Mouse (Mus musculus) bone marrow macrophage, adult 2 months (primary cell): ENCODE measurements around the gene Ssu72.

ENCODE experiments used
- CTCF ChIP-seq: IDR thresholded peaks from 2 replicates; pipeline ENCODE4 v1.5.1; 2012; ENCODE audit warnings: low read depth, mild to moderate bottlenecking, low read length, moderate library complexity
- POLR2A ChIP-seq: IDR thresholded peaks from 2 replicates; pipeline ENCODE4 v1.6.1; 2012; ENCODE audit warnings: mild to moderate bottlenecking, low read depth, low read length, borderline replicate concordance

GRCm38 (mm10) chr4:155660641-155661040 is 44.0 kb upstream of the Ssu72 start:
- no peak for TF ChIP-seq POLR2A
- TF ChIP-seq CTCF: no peak
